Mouse (Mus musculus) CH12.LX (cell line): Measurements from ENCODE around the gene Glis1. TPM values are rescaled to one million over a fixed set of nuclear protein-coding genes. Genes with fewer than 3 reads are reported as not detected.
A peak's percentile ranks its signal among the peaks of the same experiment; 100 is the strongest.

Experiments
- DNase-seq: peaks from one replicate; pipeline ENCODE4 v3.0.0-alpha.2; 2013; ENCODE audit errors: extremely low read depth
- H3K27ac ChIP-seq: 2 replicates; pipeline ENCODE4 v1.5.1; 2012; ENCODE audit warnings: low read depth, mild to moderate bottlenecking, control low read depth, moderate library complexity; ENCODE audit not compliant: insufficient read depth
- H3K27me3 ChIP-seq: replicated peaks from 2 replicates; pipeline ENCODE3; 2012; ENCODE audit warnings: inconsistent platforms
- H3K36me3 ChIP-seq, 2 experiments: replicated peaks in 1 of 2; 2 replicates each; pipeline versions ENCODE3 to v1.6.1; 2012; ENCODE audit warnings: inconsistent platforms in 1 of 2, low read length in 1 of 2, mild to moderate bottlenecking in 1 of 2, mixed read lengths in 1 of 2, moderate library complexity in 1 of 2; ENCODE audit not compliant: control insufficient read depth in 1 of 2, insufficient read depth in 1 of 2
- H3K4me1 ChIP-seq, 2 experiments: 2 replicates each; pipeline ENCODE4 v1.6.1; 2012; ENCODE audit warnings: inconsistent platforms in 1 of 2, moderate library complexity in 1 of 2; ENCODE audit not compliant: insufficient read depth in 2 of 2, control insufficient read depth in 1 of 2
- H3K4me2 ChIP-seq: 2 replicates; pipeline ENCODE4 v1.6.1; 2012; ENCODE audit warnings: low read depth, mild to moderate bottlenecking, control low read depth; ENCODE audit not compliant: poor library complexity, insufficient read depth, severe bottlenecking
- H3K4me3 ChIP-seq, 3 experiments: fragments of 150-350 bp in 1 of 3; sonication (generic) in 1 of 3; replicated peaks in 1 of 3; 2 replicates each; pipeline versions ENCODE3 to v1.5.1; 2011 to 2012; ENCODE audit warnings: low read depth in 2 of 3, low read length in 2 of 3, mild to moderate bottlenecking in 2 of 3, moderate library complexity in 2 of 3, control low read depth in 1 of 3, improper control_type of control experiment in 1 of 3, inconsistent platforms in 1 of 3, mixed read lengths in 1 of 3; ENCODE audit not compliant: poor library complexity in 1 of 3
- H3K79me2 ChIP-seq: replicated peaks from 2 replicates; pipeline ENCODE4 v1.6.1; 2012; ENCODE audit warnings: mild to moderate bottlenecking, moderate library complexity; ENCODE audit not compliant: control insufficient read depth, poor library complexity, insufficient read depth, severe bottlenecking; ENCODE audit errors: extremely low read depth
- H3K9ac ChIP-seq: 2 replicates; pipeline ENCODE4 v1.6.1; 2012; ENCODE audit warnings: low read depth, mild to moderate bottlenecking, control low read depth, moderate library complexity; ENCODE audit not compliant: insufficient read depth
- H3K9me3 ChIP-seq: replicated peaks from 2 replicates; pipeline ENCODE3; 2012; ENCODE audit warnings: low read length, inconsistent platforms, mixed read lengths
- BHLHE40 ChIP-seq: IDR thresholded peaks from 2 replicates; pipeline ENCODE4 v1.6.1; 2011; ENCODE audit warnings: mild to moderate bottlenecking, low read depth, low read length, improper control_type of control experiment
- CHD1 ChIP-seq: IDR thresholded peaks from 2 replicates; pipeline ENCODE4 v1.6.1; 2012; ENCODE audit warnings: low read depth, low read length, improper control_type of control experiment, inconsistent platforms
- CHD2 ChIP-seq: IDR thresholded peaks from 2 replicates; pipeline ENCODE4 v1.6.1; 2011; ENCODE audit warnings: low read length, improper control_type of control experiment
- E2F4 ChIP-seq: IDR thresholded peaks from 2 replicates; pipeline ENCODE4 v1.6.1; 2011; ENCODE audit warnings: low read depth, low read length, improper control_type of control experiment; ENCODE audit not compliant: insufficient replicate concordance
- ELF1 ChIP-seq: IDR thresholded peaks from 2 replicates; pipeline ENCODE4 v1.6.1; 2014; ENCODE audit warnings: low read depth, mild to moderate bottlenecking, inconsistent platforms, low read length, improper control_type of control experiment
- EP300 ChIP-seq: IDR thresholded peaks from 2 replicates; pipeline ENCODE4 v1.6.1; 2011; ENCODE audit warnings: low read length, improper control_type of control experiment
- HCFC1 ChIP-seq: IDR thresholded peaks from 2 replicates; pipeline ENCODE4 v1.6.1; 2012; ENCODE audit warnings: low read depth, mild to moderate bottlenecking, inconsistent platforms, low read length, improper control_type of control experiment
- IRF4 ChIP-seq: IDR thresholded peaks from 2 replicates; pipeline ENCODE4 v1.6.1; 2014; ENCODE audit warnings: low read depth, mild to moderate bottlenecking, inconsistent platforms, low read length, improper control_type of control experiment
- JUN ChIP-seq: IDR thresholded peaks from 2 replicates; pipeline ENCODE4 v1.6.1; 2011; ENCODE audit warnings: low read depth, mild to moderate bottlenecking, low read length, improper control_type of control experiment, moderate library complexity; ENCODE audit not compliant: insufficient read depth
- JUND ChIP-seq: conservative IDR thresholded peaks from 2 replicates; pipeline ENCODE4 v1.6.1; 2011; ENCODE audit warnings: low read depth, low read length, improper control_type of control experiment
- KAT2A ChIP-seq: IDR thresholded peaks from 2 replicates; pipeline ENCODE4 v1.6.1; 2012; ENCODE audit warnings: low read length, improper control_type of control experiment, inconsistent platforms; ENCODE audit not compliant: insufficient replicate concordance
- MAFK ChIP-seq: IDR thresholded peaks from 2 replicates; pipeline ENCODE4 v1.6.1; 2011; ENCODE audit warnings: low read length, improper control_type of control experiment; ENCODE audit not compliant: insufficient replicate concordance
- MAX ChIP-seq: IDR thresholded peaks from 2 replicates; pipeline ENCODE4 v1.6.1; 2011; ENCODE audit warnings: low read length, improper control_type of control experiment
- MEF2A ChIP-seq: IDR thresholded peaks from 2 replicates; pipeline ENCODE4 v1.6.1; 2014; ENCODE audit warnings: low read depth, mild to moderate bottlenecking, inconsistent platforms, low read length, improper control_type of control experiment, borderline replicate concordance
- MXI1 ChIP-seq: IDR thresholded peaks from 2 replicates; pipeline ENCODE4 v1.6.1; 2011; ENCODE audit warnings: mild to moderate bottlenecking, low read depth, low read length, improper control_type of control experiment
- MYC ChIP-seq: IDR thresholded peaks from 2 replicates; pipeline ENCODE4 v1.6.1; 2011; ENCODE audit warnings: low read depth, mild to moderate bottlenecking, improper control_type of control experiment, low read length
- NRF1 ChIP-seq: IDR thresholded peaks from 2 replicates; pipeline ENCODE4 v1.6.1; 2014; ENCODE audit warnings: low read depth, mild to moderate bottlenecking, inconsistent platforms, low read length, improper control_type of control experiment, moderate library complexity
- POLR2A ChIP-seq: IDR thresholded peaks from 2 replicates; pipeline ENCODE4 v1.6.1; 2011; ENCODE audit warnings: low read depth, mild to moderate bottlenecking, improper control_type of control experiment, low read length
- RAD21 ChIP-seq: IDR thresholded peaks from 2 replicates; pipeline ENCODE4 v1.6.1; 2011; ENCODE audit warnings: low read depth, mild to moderate bottlenecking, low read length, improper control_type of control experiment, moderate library complexity
- RCOR1 ChIP-seq: conservative IDR thresholded peaks from 2 replicates; pipeline ENCODE4 v1.6.1; 2012; ENCODE audit warnings: low read depth, mild to moderate bottlenecking, inconsistent platforms, low read length, improper control_type of control experiment
- SIN3A ChIP-seq: IDR thresholded peaks from 2 replicates; pipeline ENCODE4 v1.6.1; 2012; ENCODE audit warnings: low read length, improper control_type of control experiment, inconsistent platforms
- SMC3 ChIP-seq: IDR thresholded peaks from 2 replicates; pipeline ENCODE4 v1.6.1; 2011; ENCODE audit warnings: low read depth, low read length, improper control_type of control experiment
- TCF12 ChIP-seq: IDR thresholded peaks from 2 replicates; pipeline ENCODE4 v1.6.1; 2014; ENCODE audit warnings: low read depth, mild to moderate bottlenecking, inconsistent platforms, low read length, improper control_type of control experiment
- USF1 ChIP-seq: IDR thresholded peaks from 2 replicates; pipeline ENCODE4 v1.6.1; 2014; ENCODE audit warnings: low read depth, mild to moderate bottlenecking, inconsistent platforms, low read length, improper control_type of control experiment
- USF2 ChIP-seq: conservative IDR thresholded peaks from 2 replicates; pipeline ENCODE4 v1.6.1; 2011; ENCODE audit warnings: low read depth, low read length, improper control_type of control experiment
- ZNF384 ChIP-seq: IDR thresholded peaks from 2 replicates; pipeline ENCODE4 v1.6.1; 2012; ENCODE audit warnings: low read depth, low read length, improper control_type of control experiment, inconsistent platforms
- dilution Hi-C: fragments of 300-500 bp; cut with MboI; formaldehyde crosslinking; loops from 2 replicates; pipeline ENCODE4 v1.14.3; 2020; ENCODE audit warnings: low sequenced_read_pairs; ENCODE audit not compliant: extremely low pct_unique_long_range_greater_than_20kb, extremely low pct_ligation_motif_present
- in situ Hi-C: fragments of 300-500 bp; cut with MboI; formaldehyde crosslinking; loops from 3 replicates; pipeline ENCODE4 v1.14.3; 2019; ENCODE audit warnings: low sequenced_read_pairs, low pct_ligation_motif_present, low pct_unique_long_range_greater_than_20kb, mixed read lengths
- polyA plus RNA-seq: library from polyadenylated mRNA; unstranded; fragments of >175 nt; gene quantifications from 2 replicates; pipeline ENCODE4 v1.2.1, GENCODE M21; 2012; ENCODE audit warnings: low read depth; ENCODE audit not compliant: insufficient read length
- total RNA-seq, 2 experiments: library from RNA; depleted of rRNA; stranded (reverse); fragments of 300-350 nt in 1 of 2; fragments of >200 nt in 1 of 2; gene quantifications; 2 replicates each; pipeline ENCODE4 v1.2.3; 2012 to 2014

The Glis1 gene
- total and polyA plus RNA-seq, 3 experiments: 0.08 to 2.2 (median 0.17) TPM

- TF ChIP-seq MEF2A (no peak), ZNF384 (no peak), SMC3 (no peak), USF2 (no peak), ELF1 (no peak)
Measured at GRCm38 (mm10) chr4:107648959-107649485, 214.6 kb downstream of the Glis1 start (continued).

- Histone ChIP-seq H3K36me3 (no peaks in the 10 kb centered on the region), H3K4me3 (peak overlapping the region; percentile 8 to 49 (median 42)), H3K9me3 (no peaks in the 10 kb centered on the region), H3K4me2 (peak overlapping the region; percentile 83), H3K27me3 (peaks cover 19% of the 10 kb centered on the region), H3K9ac (peak overlapping the region; percentile 46), H3K79me2 (no peaks in the 10 kb centered on the region), H3K27ac (peak overlapping the region; percentile 57), H3K4me1 (peaks cover 9 to 38% of the 10 kb centered on the region in 2 experiments)
- in situ Hi-C loops (loop anchor here (10.0 kb wide), 1 partner anchor 206 kb away; no protein-coding TSS in a partner anchor), dilution Hi-C loops (no loop called here)
- peak; percentile 85 for DNase-seq
- TF ChIP-seq NRF1: no peak
- peak; percentile 89 for TF ChIP-seq CHD2
- TF ChIP-seq HCFC1: peak; percentile 73
- TF ChIP-seq RCOR1: no peak
- peak; percentile 56; the same call in 1 of the 2 replicates for TF ChIP-seq MEF2A
- peak; percentile 61 for TF ChIP-seq JUN
- no peak for TF ChIP-seq RAD21
- TF ChIP-seq CHD1: 0 out of 2 replicates have a peak, but pooled peaks have one; percentile 65
- TF ChIP-seq MAX: no peak; the same call in 1 of the 2 replicates
- TF ChIP-seq SIN3A: 0 out of 2 replicates have a peak, but pooled peaks have one; percentile 37
- TF ChIP-seq IRF4: peak; percentile 64; the same call in 1 of the 2 replicates
- peak; percentile 59; the same call in 1 of the 2 replicates for TF ChIP-seq TCF12
- TF ChIP-seq BHLHE40: peak; percentile 48; the same call in 1 of the 2 replicates
- TF ChIP-seq KAT2A: peak; percentile 38; the same call in 1 of the 2 replicates
- peak; percentile 55 for TF ChIP-seq JUND
- TF ChIP-seq MXI1: peak; percentile 46; the same call in 1 of the 2 replicates
- peak; percentile 48; the same call in 1 of the 2 replicates for TF ChIP-seq ELF1
- peak; percentile 43; the same call in 1 of the 2 replicates for TF ChIP-seq POLR2A
- 0 out of 2 replicates have a peak, but pooled peaks have one; percentile 43 for TF ChIP-seq MYC
- TF ChIP-seq USF1: no peak
- TF ChIP-seq E2F4: no peak
- peak; percentile 45; the same call in 1 of the 2 replicates for TF ChIP-seq EP300
- no peak for TF ChIP-seq MAFK
Measured at GRCm38 (mm10) chr4:107651021-107651496, 216.7 kb downstream of the Glis1 start.
